Mouse (Mus musculus) hindbrain, embryonic 11.5 days (tissue): ENCODE results near the gene Ocm. TPM values are rescaled to one million over a fixed set of nuclear protein-coding genes. Genes with fewer than 3 reads are reported as not detected.

ENCODE experiments used
- ATAC-seq: fragments of 200-750 bp; cut with Nextera tagmentation; 2 replicates; pipeline ENCODE4 v1.8.0; 2017; ENCODE audit warnings: mild to moderate bottlenecking, moderate TSS enrichment, moderate library complexity; ENCODE audit not compliant: low FRiP score
- DNase-seq: peaks from one replicate; pipeline ENCODE4 v3.0.0-alpha.2; 2015; ENCODE audit warnings: low spot score
- H3K27ac ChIP-seq: fragments of 300-500 bp; sonication (generic); 2 replicates; pipeline ENCODE4 v1.5.1; 2014; ENCODE audit warnings: mild to moderate bottlenecking, low read depth, low read length
- H3K27me3 ChIP-seq: fragments of 300-500 bp; sonication (generic); 2 replicates; pipeline ENCODE4 v1.6.1; 2014; ENCODE audit warnings: mild to moderate bottlenecking, low read length, moderate library complexity, mixed read lengths; ENCODE audit not compliant: control insufficient read depth, insufficient read depth
- H3K36me3 ChIP-seq: fragments of 300-500 bp; sonication (generic); 2 replicates; pipeline ENCODE4 v1.6.1; 2014; ENCODE audit warnings: mild to moderate bottlenecking, low read length, moderate library complexity, mixed read lengths; ENCODE audit not compliant: control insufficient read depth, insufficient read depth
- H3K4me1 ChIP-seq: fragments of 300-500 bp; sonication (generic); replicated peaks from 2 replicates; pipeline ENCODE4 v1.6.1; 2014; ENCODE audit warnings: low read length, mixed read lengths; ENCODE audit not compliant: control insufficient read depth, insufficient read depth
- H3K4me2 ChIP-seq: fragments of 300-500 bp; sonication (generic); replicated peaks from 2 replicates; pipeline ENCODE4 v1.6.1; 2014; ENCODE audit warnings: mild to moderate bottlenecking, low read depth, low read length
- H3K4me3 ChIP-seq: fragments of 300-500 bp; sonication (generic); 2 replicates; pipeline ENCODE4 v1.5.1; 2014; ENCODE audit warnings: low read depth, low read length
- H3K9ac ChIP-seq: fragments of 300-500 bp; sonication (generic); 2 replicates; pipeline ENCODE4 v1.6.1; 2014; ENCODE audit warnings: low read depth, low read length
- H3K9me3 ChIP-seq: fragments of 300-500 bp; sonication (generic); 2 replicates; pipeline ENCODE4 v1.6.1; 2016; ENCODE audit warnings: low read length; ENCODE audit not compliant: control insufficient read depth
- WGBS: fragments of 180-500 bp; shearing (Covaris S2); extraction: QIAGEN DNeasy Blood & Tissue Kit; methylation state at CpG from one replicate; pipeline ENCODE4 v1.1.7; 2014; 5-methylcytosine and 5-hydroxymethylcytosine counted together
- polyA plus RNA-seq: library from polyadenylated mRNA; unstranded; fragments of >200 nt; fragmentation: Nextera tagmentation; extraction: Ambion mirVana; gene quantifications from 2 replicates; pipeline ENCODE4 v1.2.1, GENCODE M21; 2014

Gene Ocm
- polyA plus RNA-seq, 1 experiment from 2014 or later, result 0.46 TPM

GRCm38 (mm10) chr5:143975631-143975933, 50.9 kb downstream of the Ocm start:
- 61% methylated on average over 2 of the region's 2 CpGs for whole genome bisulfite sequencing
- H3K4me2 ChIP-seq, result no peak overlapping the region
- H3K4me1 ChIP-seq, result no peaks in the 10 kb centered on the region
- H3K9me3 ChIP-seq, result no peaks in the 10 kb centered on the region
- DNase-seq, result no peak
- no peak overlapping the region for H3K4me3 ChIP-seq
- H3K9ac ChIP-seq, result no peak overlapping the region
- no peaks in the 10 kb centered on the region for H3K36me3 ChIP-seq
- no peak overlapping the region for H3K27ac ChIP-seq
- no peaks in the 10 kb centered on the region for H3K27me3 ChIP-seq
- ATAC-seq, result peak; percentile 40

GRCm38 (mm10) chr5:143974931-143975630, 51.4 kb downstream of the Ocm start:
- Histone ChIP-seq H3K27ac (no peak overlapping the region), H3K4me3 (no peak overlapping the region)

DNA sequence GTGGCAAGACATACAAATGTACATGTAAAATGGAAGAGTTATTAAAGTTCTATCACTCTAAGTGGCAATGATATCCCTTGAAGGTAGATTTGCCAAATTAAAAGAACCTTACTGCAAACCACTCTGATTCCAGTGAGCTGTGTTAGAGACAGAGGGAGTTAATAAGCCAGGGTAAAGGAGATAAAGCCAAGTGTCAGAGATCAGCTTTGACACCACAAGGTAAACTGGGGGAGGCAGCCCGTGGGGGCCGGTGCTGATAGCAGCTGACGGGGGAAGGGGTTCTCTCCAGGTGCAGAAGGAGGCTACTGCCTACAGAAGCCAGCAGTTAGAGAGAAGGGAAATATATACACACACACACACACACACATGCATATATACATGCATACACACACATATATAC, 53.8 kb downstream of the Ocm start:
- H3K4me1 ChIP-seq, result no peaks in the 10 kb centered on the region
- no peak overlapping the region for H3K4me3 ChIP-seq
- H3K9me3 ChIP-seq, result no peaks in the 10 kb centered on the region
- no peak overlapping the region for H3K9ac ChIP-seq
- 75% methylated on average over 3 of the region's 3 CpGs for WGBS
- DNase-seq (no peak), ATAC-seq (no peak)
- no peaks in the 10 kb centered on the region for H3K27me3 ChIP-seq
- H3K27ac ChIP-seq, result no peak overlapping the region
- H3K36me3 ChIP-seq, result no peaks in the 10 kb centered on the region
- H3K4me2 ChIP-seq, result no peak overlapping the region

More at GRCm38 (mm10) chr5:143974931-143975630, 51.4 kb downstream of the Ocm start:
- 54% methylated on average over 4 of the region's 4 CpGs for WGBS
- Histone ChIP-seq H3K4me1 (no peaks in the 10 kb centered on the region), H3K9ac (no peak overlapping the region), H3K9me3 (no peaks in the 10 kb centered on the region), H3K27me3 (no peaks in the 10 kb centered on the region), H3K4me2 (no peak overlapping the region), H3K36me3 (no peaks in the 10 kb centered on the region)
- ATAC-seq, result peak; percentile 54
- peak; percentile 84 for DNase-seq

Other genes with a start within 250 kb of the Ocm start
- gene Eif2ak1, start 208.9 kb downstream of the Ocm start, polyA plus RNA-seq, result 51.4 and 55.2 TPM in 2 replicates
- 0.38 and 0.40 TPM in 2 replicates for gene Ankrd61, start 129.0 kb downstream of the Ocm start, polyA plus RNA-seq
- 103 and 109 TPM in 2 replicates for gene Aimp2, start 116.8 kb downstream of the Ocm start, polyA plus RNA-seq
- 29.5 and 31.6 TPM in 2 replicates for gene Pms2, start 116.7 kb downstream of the Ocm start, polyA plus RNA-seq
- gene Gm42421, start 98.5 kb downstream of the Ocm start, polyA plus RNA-seq, result 0.79 and 2.3 TPM in 2 replicates
- 1.0 and 2.9 TPM in 2 replicates for gene Rsph10b, start 93.6 kb downstream of the Ocm start, polyA plus RNA-seq
- gene Ccz1, start 11.8 kb downstream of the Ocm start, polyA plus RNA-seq, result 118 and 121 TPM in 2 replicates
- 5.6 and 5.8 TPM in 2 replicates for gene Lmtk2, start 73.8 kb upstream of the Ocm start, polyA plus RNA-seq
- 0.04 and 0.15 TPM in 2 replicates for gene Bhlha15, start 163.6 kb upstream of the Ocm start, polyA plus RNA-seq
- gene Tecpr1, start 196.9 kb upstream of the Ocm start, polyA plus RNA-seq, result 13.3 and 16.6 TPM in 2 replicates
- gene Bri3, start 217.8 kb upstream of the Ocm start, polyA plus RNA-seq, result 125 and 126 TPM in 2 replicates